Mouse (Mus musculus): ENCODE measurements at regions not wholly inside any gene's neighbourhood (a gene's known extent, or its start where the extent isn't known, plus 50 kb on each side); places are given as distances from the start of the nearest gene placed in this dataset.

DNA sequence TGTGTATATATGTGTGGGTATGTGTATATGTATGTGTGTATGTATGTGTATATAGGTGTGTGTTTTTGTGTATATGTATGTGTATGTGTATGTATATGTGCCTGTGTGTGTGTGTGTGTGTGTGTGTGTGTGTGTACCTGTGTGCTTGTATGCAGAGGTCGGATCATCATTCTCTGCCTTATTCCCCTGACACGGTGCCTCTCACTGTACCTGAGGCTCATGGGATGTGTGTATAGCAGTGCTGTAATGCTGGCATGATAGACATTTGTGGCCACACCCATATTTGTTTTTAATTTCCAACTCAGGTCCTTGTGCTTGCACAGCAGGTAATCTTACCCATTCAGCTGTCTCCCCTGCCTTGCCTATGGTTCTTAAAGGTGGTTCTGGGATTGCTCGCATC, 402.1 kb upstream of the Tmpo start:
- ATAC-seq: no peak

GRCm38 (mm10) chr10:91580959-91581358, 399.8 kb upstream of the Tmpo start:
- ATAC-seq: no peak

- no peak for ATAC-seq
Measured at GRCm38 (mm10) chr10:91575323-91576064, 394.4 kb upstream of the Tmpo start.

GRCm38 (mm10) chr10:91572796-91573195, 391.7 kb upstream of the Tmpo start:
- no peak for ATAC-seq

GRCm38 (mm10) chr10:91569046-91569445, 387.9 kb upstream of the Tmpo start:
- ATAC-seq: no peak

DNA sequence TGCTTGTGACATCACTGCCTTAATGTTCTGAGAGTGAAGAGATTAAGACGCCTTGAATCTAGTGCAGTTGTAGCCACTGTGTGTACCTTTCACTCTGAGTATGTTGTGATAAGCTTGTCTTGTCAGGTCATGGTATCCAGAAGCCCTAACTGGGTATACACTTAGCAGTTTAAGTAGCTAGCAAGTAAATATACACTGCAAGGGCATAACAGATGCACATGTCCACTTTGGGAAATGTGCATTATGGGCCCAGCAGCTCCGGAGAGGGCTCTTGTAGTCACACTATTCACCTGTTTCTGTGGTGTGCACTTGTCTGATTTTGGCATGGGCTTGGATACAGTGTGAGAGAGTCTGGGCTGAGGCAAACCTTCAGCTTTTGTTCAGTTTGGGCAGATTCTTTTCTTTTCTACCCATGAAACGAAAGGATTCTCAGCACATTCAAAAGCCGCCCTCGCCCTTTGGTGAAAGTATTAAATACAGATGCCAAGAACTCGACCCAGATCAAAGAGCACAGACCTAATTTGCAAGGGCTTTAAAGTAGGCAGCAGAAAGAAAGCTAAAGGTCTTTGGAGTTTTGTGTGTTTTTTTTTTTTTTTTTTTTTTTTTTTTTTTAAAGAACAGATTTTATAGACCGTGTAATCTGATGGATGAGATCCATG, 385.1 kb upstream of the Tmpo start:
- ATAC-seq: no peak

GRCm38 (mm10) chr10:91559307-91559706, 378.2 kb upstream of the Tmpo start:
- no peak for ATAC-seq

DNA sequence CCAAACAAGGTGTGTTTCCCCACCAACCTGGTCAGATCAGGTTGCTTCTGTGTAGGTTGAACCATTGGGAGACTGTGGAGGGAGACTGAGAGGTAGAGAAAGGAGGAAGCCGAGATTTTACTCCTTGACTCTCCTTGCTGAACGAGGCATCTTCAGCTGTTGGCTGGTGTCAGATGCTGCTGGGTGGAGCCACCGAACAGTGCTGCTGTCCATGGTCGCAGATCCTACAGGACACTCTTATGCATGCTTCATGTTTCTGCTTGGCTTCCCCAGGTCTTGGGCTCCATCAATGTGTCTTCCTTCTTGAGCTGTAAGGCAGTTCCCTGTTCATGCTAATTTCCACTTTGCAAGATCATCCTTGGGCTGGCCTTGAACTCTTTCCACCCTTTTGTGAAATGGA, 367.0 kb upstream of the Tmpo start:
- no peak for ATAC-seq

DNA sequence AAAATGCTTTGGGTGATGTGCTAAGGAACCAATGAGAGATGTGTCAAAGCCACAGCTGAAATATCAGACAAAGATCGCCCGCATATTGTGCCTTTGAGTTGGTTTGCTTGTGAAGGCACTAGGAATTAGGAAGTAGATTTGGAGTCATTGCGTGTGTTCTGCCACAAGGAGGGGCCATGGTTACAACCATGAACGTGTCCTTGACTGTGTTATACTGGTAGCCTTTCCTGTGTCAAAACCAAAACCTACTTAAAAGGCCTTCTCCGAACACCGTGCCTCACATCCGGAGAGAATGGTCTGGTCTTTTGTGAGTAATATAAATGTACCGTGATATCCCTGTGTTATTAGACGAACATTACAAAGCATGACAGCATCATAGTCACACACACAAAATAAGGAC, 365.0 kb upstream of the Tmpo start:
- no peak for ATAC-seq

- no peak for ATAC-seq
Measured at GRCm38 (mm10) chr10:91545421-91545820, 364.3 kb upstream of the Tmpo start.

DNA sequence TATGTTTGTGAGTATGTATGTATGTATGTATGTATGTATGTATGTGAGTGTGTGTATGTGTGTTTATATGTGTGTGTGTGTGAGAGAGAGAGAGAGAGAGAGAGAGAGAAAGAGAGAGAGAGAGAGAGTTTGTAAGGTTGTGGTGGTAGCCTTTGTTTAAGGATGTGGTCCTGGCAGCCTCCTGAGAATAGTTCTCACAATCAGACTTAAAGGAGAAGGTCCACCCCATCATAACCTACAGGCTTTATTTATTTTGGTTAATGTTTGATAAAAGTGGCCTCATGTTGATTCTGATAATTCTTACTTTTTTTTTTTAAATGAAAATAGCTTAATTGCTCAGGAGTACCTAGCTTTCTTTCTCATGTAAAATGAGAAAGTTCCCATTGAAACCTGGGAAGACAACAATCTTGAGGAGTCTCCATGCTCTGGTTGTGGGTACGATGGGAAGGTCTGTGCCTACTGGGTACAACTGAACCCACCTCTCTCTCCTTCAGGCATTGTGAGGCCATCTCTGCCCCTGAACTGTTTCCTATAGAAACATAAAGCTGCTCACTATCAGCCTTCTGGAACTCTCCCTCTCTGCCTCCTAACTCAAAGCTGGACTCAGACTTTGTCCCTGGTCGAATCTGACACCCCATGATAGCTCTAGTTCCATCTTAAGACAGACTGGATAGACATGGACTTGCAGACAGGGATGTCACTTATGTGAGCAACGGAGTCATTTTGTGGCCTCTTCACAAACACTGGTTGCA, 362.2 kb upstream of the Tmpo start:
- ATAC-seq: no peak

- no peak for ATAC-seq
Measured at GRCm38 (mm10) chr10:91542201-91542604, 361.1 kb upstream of the Tmpo start.

DNA sequence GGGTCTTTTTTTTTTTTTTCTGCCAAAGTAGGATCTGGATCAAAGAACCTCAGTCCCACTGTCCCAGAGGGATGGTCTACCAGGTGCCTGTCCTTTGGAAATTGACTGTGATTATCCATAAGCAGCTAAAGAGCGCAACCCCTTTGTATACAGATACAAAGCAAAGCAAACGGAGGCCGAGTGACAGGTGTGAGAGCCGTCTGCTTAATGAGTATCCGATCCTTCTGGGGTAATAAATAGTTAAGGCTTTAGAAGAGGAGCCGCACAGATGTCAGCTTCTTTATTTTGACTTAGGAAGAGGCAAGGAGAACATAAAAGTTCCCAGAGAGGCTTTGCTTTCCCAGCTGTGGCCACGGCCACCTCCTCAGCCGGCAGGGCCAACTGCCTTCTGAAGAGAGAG, 356.1 kb upstream of the Tmpo start:
- ATAC-seq: no peak

DNA sequence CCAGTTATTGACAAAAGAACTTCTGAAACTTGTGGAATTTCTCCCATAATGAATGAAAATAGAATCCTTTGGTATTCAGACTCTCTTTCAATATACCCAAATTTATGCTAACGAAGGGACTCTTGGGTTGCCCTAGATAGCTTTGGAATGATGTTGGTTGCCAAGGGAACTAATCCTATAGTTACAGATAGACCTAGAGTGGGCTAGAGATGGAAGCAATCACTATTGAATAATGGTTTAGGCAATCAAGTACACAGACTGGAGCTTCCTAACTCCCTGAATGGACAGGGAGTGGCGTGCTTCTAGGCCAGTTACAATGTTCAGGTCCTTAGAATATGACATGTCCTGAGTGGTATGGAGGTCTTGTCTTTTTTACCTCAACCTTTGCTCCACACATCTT, 354.3 kb upstream of the Tmpo start:
- ATAC-seq: no peak

- ATAC-seq: no peak
Measured at GRCm38 (mm10) chr10:91528305-91528704, 347.2 kb upstream of the Tmpo start.

DNA sequence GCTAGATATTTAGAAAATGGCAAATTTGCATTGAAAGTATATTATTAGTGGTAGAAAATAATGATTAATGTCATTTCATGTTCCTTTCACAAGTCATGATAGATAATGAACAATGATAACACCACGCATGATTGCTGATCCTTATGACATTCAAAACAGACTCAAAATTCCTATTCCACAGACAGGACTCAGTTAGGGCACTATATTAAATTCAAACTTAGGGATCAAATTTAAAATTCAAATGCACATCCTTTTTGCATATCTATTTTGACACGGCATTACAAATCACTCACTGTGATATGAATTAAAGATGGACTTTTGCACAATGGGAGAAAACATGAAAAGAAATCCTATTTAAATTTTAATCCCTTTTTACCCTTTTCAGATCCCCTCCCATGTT, 340.1 kb upstream of the Tmpo start:
- ATAC-seq: no peak

DNA sequence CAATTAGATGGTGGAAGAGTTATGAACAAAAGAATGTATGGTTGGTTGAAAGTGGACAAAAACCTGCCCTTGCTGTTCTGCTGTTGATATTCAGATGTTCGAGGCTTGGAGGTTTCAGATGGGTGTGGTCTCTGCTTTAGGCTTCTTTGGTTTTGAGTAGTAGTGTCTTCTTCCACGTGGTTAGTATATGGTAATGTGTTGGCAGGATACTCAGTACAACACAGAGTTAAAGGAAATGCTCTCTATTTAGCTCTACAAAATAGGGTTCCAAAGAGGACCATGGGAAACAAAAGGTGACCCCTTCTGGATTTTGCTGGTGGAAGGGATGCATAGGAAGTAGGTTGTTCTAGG, 333.9 kb upstream of the Tmpo start:
- ATAC-seq: no peak

GRCm38 (mm10) chr10:91514163-91515020, 333.3 kb upstream of the Tmpo start:
- no peak for ATAC-seq

- no peak for ATAC-seq
Measured at GRCm38 (mm10) chr10:91507038-91507437, 325.9 kb upstream of the Tmpo start.

DNA sequence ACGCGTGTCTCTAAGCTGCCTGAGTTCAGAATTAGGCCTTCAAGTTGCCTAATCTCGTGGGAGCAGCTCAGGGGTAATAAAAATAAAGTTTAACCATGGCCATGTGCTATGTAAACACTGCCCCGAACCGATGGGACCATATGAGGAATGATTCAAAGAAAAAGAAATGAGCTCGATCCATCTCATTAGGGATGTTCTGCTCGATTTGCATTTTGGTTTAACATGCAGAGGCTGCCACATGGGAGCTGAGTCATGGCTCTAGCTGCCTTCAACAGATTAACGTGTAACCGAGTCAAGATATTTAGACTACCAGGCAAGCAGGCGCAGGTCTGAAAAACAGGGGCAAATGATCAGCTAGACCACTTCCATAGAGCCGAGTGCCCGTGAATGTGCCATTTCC, 323.8 kb upstream of the Tmpo start:
- ATAC-seq: no peak

DNA sequence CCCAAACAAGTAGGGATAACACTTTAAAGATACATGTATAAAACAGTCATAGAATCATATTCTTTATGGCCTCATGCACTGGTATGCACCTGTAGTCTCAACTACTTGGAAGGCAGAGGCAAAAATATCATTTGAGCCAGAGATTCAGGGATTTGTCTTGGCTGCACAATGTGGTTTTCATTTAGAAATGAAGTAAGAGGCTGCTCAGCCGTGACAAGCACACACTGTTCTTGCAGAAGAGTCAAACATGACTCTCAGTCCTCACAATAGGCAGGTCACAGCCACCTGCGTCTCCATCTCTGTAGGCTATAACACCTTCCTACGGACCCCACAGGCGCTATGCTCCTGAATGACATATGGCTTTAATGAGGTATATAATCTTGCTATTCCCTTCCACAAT, 317.4 kb upstream of the Tmpo start:
- ATAC-seq: no peak

GRCm38 (mm10) chr10:91464691-91465090, 283.6 kb upstream of the Tmpo start:
- ATAC-seq: no peak
